Mouse (Mus musculus) adrenal gland, adult 2 months (tissue): ENCODE results near the gene Rab5if. TPM values are rescaled to one million over a fixed set of nuclear protein-coding genes. Genes with fewer than 3 reads are reported as not detected.
A peak's percentile ranks its signal among the peaks of the same experiment; 100 is the strongest.
"Not testable (repeated sequence)": the region's sequence is repeated elsewhere in the genome, so short reads cannot be mapped to it uniquely, and the experiment has no call there.

ENCODE experiments used
- DNase-seq: peaks from one replicate; pipeline ENCODE4 v3.0.0; 2021
- long read RNA-seq: library from polyadenylated mRNA; stranded (forward); transcript quantifications from one replicate; pipeline ENCODE4 v2.0.0, GENCODE M21; 2021
- polyA plus RNA-seq: library from polyadenylated mRNA; depleted of rRNA; stranded (reverse); fragments of >200 nt; gene quantifications from 2 replicates; pipeline ENCODE4 v1.2.3, GENCODE M21; 2012; rRNA removed
- total RNA-seq, 2 experiments: library from RNA; stranded (reverse); gene quantifications; 2 replicates each; pipeline ENCODE4 v1.2.3; 2021

Gene Rab5if
- 100 to 1,000 TPM; 285 to 311 TPM for total RNA-seq
- polyA plus RNA-seq: 324 and 358 TPM in 2 replicates
- long read RNA-seq, transcript Rab5if-201 (4 exons, 1,045 nt): major isoform, 192 of 205 reads
- long read RNA-seq, partial matches to known transcripts: 5 of 205 reads
- long read RNA-seq, other reads (novel, unspliced or antisense): 6 of 205 reads

DNA sequence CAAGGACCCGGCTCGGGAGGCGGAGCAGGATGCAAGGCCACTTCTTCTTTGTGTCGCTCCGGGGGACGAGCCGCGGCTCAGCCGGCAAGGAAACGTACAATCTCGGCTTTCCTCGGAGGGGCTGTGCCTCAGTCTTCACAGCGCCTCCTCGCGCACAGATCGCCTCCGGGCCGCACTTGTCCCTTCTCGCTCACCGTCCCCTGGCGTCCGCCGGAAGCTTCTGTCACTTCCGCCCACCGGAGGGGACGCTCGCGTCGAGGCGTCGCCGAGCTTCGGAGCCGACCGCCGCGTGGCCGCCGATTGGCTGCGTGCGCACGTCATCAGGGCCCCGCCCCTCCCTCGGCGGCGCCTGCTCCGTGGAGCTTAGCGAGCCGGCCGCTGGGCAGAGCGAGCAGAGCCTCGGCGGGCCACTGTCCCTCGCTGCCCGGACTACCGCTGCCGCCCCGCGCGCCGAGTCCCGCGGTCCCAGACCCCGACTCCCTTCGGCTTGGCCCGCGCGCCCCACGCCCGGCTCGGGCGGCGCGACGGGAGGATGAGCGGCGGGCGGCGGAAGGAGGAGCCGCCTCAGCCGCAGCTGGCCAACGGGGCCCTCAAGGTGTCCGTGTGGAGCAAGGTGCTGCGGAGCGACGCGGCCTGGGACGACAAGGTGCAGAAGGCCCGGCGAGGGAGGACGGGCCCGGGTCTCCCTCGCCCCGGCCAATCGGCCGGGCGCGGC lies at the start of gene Rab5if:
Gene Rab5if (plus strand): TSS at position 357 of the 715 bp plus-strand sequence.
- peak; percentile 99 for DNase-seq

DNA sequence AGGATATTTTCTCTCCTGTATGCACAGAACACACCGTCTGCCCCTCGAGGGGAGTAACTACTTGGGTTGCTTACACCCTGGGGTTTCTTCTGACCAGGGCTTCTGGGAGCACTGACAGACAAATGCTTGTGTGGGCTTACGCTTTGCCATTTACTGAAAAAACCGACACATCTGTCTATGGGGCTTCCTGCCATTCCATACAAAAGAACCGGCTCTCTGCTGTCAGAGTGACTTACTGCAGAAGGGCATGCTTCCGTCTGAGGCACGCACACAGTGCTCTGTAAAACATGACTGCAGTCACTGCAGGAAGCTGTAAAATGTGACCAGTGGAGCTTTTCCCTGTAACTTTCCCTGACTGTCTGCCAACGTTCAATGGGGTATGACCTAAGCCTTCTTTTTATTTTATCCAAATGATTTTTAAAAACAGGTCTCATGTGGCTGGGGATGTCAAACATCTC lies 48.6 kb upstream of the Rab5if start:
- DNase-seq: peak; percentile 10

DNA sequence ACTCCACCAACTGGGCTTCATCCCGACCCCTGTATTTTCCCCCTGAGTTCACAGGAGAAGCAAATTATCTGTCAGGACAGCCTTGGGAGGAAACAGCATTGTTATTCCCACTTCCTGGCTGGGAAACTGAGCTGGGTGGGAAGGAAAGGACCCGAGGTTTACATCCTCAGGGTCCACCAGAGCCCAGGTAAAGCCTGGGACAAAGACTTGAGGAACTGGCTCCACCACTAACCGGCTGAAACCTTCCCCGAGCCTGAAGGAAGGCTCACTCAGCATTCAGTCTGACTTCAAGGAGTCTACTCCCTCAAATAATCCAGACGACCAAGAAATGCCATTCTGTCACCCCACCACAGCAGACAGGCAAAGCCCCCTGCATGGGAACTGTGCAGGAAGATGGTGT lies 48.0 kb upstream of the Rab5if start:
- no peak for DNase-seq

DNA sequence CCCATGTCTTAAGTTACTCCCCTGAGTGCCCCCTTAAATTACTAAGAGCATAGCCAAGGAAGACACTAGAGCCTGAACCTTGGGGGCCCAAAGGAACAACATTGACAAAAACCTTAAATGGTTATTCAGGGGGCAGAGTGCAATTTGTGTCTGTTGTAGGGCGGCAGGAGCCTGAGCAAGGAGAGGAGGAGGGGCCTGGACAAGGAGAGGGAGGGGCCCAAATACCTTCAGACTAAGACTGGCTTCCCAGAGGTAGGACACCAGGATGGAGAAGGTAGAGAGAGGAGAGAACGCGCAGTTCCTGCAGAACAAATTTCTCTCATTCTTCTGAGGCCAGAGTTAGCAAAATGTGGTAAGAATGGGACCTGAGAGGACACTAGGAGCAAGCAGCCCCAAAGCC lies 47.5 kb upstream of the Rab5if start:
- no peak for DNase-seq

DNA sequence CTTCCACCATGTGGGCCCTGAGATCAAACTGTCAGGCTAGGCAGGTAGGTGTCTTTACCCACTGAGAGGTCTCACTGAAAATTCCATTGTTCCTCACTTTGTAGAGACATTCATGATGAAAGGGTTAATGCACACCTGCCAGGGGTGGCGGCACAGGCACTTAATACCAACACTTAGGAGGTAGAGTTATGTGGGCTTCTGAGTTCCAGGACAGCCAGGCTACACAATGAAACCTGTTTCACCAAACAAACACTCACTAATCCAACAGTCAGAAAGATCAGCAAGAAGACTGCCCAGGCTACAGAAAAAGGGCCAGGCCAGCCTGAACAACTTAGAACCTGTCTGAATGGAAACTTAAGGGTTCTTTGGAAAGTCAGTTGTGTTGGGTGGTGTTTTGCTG lies 46.8 kb upstream of the Rab5if start:
- no peak for DNase-seq

DNA sequence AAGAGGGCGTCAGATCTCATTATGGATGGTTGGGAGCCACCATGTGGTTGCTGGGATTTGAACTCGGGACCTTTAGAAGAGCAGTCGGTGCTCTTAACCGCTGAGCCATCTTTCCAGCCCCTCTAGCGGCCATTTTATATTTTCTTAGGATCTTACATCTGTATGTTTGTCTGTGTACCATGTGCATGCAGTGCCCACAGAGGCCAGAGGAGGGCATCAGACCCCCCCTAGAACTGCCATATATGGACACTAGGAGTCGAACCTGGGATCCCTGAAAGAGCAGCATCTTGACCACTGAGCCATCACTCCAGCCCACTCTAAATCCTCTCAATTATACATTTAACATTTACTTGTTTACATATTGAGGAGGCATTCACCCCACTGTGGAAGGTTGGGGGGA lies 37.8 kb upstream of the Rab5if start:
- not testable (repeated sequence) for DNase-seq

DNA sequence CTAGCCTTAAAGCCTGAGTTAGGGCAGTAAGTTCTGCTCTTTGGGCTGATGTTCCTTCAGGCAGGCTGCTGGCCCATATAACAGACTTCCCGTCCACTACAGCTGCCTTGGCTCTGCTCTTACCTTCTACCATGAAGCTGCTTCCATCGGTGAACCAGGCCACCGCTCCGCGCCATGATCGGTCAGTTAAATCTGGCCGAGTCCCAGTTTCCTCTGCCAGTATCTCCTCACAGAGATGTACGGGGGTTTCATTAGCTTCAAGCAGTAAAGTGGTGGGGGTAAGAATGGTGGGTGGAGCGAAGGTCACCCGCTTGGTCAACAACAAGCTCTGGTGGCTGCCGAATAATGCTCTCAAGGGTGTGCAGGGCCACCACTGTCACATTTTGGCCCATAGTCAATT lies 28.6 kb upstream of the Rab5if start:
- DNase-seq: no peak

DNA sequence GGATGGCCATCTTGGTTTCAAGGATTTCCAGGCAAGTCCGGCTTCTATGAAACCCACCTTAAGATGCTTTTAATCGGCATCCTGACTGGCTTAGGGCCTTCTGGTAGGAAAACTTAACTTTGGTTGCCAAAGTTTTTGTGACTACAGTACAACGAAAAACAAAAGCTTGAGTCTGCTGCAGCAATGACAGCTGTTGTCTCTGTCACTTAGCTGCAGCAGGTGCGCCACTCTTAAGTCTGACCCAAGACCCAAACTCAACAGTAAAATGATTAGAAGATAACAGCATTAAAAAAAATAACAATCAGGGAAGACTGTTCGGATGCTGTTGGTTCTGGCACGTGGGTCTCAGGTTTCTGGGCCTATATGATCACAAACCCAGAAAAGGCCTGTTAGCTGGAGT lies 24.1 kb upstream of the Rab5if start:
- no peak for DNase-seq

DNA sequence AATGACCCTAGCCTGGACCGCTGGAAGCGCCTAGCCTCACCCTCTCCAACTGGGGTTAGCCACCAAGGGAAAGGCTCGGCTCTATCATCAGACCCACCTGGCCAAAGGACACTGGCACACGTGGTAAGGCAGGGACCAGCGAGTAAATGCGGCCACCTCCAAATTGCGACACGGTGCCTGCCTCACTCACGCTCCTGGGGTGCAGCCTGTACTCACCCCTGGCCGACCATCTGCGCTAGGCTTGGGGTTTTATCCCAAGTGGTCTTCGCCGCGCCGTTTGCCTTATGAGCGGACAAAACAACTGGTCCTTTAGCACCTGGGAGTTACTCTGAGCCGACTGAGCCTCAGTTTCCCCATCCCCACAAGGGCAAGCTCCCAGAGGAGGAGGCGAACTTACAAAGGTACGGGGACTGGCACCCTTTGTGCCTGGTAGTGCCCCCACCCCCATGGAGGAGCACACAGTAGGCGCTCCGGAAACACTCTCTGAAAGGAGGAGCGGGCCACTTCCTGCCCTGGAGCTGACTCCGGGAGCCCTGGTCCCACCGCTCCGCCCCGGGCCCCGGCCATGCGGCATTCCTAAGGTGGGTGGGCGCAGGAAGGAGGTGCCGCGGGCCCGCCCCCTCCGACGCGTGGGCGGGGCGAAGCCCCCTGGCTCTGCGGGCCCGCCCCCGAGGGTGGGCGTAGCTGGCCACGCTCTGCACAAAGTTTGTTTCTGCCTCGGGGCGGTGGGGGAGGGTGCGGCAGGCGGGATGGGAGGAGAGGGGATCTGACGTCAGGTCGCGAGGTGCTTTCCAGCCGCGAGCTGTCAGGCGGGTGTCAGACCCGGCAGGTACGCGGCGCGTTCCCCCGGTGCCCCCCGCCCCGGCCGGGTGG lies 23.4 kb upstream of the Rab5if start, which contains the start of gene Tgif2:
Gene Tgif2 (plus strand): TSS at position 689 of the 873 bp plus-strand sequence.
- DNase-seq: peak; percentile 67

DNA sequence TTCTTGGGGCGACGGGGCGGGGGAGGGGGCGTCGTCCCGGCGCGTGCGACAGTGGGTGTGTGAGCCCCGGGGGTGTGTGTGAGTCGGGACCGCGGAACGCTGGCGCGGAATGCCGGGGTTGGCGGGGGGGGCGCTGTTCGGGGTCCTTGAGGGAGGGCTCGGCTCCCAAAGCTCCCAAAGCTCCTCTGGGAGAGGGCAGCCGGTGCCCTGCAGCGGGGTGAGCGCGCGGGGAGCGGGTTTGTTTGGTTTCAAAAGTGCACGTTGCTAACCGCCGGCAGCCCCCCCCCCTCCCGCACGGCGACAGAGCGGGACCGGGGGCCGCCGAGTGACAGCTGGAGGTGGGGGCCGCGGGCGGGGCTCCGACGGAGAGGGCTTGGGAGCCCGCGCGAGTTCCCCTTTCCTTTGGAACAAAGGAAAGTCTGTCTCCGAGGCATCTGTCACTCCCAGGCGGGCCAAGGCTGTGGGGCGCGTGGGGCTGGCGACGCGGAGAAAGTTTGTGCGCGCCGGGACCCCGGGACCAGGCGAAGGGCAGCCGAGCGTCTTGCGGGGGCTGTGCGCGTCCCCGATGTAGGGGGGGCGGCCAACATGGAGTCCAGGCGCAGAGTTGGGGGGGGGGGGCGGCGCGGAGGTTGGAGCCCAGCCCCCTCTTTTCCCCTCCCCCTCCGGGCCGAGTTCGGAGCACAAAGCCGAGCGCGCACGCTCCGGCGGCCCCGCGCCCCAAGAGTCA lies 22.5 kb upstream of the Rab5if start:
- DNase-seq: peak; percentile 50

DNA sequence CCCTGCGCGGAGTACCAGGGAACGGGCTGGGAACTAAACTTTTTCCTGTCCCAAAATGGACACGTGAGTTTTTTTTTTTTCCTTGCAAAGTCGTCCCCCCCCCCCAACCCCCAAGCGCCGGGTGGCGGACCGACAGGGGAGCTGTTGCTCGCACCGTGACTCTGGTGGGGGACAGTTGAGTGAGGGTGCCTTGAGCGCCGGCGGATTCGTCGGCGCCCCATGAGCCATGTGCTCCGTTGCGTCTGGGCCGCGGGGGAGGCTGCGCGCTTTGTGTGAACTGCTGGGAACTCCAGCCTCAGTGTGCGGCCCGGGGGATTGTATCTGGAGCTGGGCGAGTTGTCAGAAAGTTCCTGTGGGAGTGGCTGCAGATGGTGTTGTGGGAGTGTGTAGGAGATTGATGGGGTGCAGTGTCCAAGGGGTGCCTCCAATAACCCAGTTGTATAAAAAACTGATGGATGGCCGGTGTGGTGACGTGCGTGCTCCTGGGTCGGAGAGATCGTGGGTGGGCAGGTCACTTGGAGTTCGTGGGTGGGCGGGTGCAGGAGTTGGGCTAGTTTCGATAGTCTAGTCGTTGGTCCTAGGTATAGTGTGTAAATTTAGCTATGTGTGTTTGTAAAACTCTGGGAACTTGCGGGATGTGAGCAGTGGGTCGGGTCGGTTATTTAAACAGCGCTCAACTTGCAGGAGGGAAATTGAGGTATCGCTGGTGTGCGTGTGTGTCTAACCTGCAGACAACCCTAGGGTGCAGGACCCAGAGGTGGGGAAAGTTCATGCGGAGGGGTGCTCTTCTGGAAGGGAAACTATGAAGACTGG lies 21.7 kb upstream of the Rab5if start:
- peak; percentile 71 for DNase-seq

DNA sequence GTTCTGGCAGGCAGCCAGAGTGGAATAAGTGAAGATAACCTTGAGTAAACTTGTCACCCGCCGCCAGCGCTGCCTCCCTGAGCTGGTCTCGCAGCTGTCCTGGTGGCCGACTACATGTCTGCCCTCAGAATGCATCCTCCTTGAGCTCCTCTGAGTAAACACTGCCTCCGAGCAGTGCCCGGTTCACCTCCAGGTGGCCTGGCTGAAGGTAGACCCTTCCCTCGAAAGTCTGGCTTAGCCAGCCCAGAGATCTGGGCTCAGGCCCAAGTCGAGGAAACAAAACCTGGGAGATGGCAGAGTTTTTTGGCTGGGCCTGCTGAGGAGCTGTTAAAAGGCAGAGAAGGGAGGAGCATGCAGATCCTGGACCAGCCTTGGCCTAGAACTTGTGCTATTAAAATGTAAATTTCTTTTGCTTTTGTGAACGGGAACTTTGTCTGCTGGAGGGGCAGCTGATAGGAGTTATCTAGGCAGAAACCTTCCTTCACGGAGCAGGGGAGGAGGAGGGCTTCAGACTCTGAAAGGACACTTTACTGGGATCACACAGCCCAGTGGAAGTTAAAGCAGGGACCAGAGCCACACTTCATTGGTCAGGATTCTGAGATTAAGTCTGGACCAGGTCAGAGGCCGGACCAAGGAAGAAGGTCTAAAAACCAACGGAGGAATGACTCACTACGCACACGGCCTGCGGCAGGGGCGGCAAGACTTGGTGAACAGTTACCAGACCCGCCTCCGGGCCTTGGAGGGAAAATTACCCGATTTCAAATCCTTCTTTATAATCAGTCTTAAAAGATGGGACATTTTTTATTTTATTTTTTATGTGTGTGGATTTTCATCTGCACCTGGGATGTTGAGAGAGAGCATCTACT lies 20.9 kb upstream of the Rab5if start:
- peak; percentile 75 for DNase-seq

DNA sequence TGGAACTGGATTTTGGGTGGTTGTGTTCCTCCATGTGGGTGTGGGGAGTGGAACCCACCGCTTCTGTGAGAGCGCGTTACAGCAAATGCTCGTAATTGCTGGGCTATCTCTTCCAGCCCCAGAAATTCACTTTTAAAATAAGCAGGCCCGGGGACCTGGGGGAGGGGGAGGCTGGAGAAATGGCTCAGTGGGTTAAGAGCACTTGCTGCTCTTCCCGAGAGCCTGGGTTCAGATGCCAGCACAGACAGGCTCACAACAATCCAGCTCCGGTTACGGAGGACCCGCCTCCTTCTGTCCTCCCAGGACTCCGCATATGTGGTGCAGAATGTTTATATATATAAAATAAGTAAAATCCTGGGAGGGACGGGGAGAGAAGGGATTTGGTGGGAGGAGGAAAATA lies 20.2 kb upstream of the Rab5if start:
- DNase-seq: no peak

DNA sequence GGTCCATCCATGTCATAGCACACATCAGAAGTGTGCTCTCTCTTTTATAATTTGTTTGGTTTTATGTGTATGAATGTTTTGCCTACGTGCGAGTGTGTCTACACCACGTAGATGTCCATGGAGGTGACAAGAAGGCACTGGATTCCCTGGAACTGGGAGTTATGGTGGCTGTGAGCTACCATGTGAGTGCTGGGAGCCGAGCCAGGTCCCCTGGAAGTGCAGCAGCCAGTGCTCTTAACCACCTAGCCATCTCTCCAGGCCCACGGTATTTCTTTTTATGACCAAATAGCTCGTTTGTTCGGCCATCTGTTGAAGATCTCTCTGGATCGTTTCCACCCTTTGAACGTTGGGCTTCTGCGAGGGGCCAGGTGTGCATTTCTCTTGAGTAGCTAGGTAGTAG lies 19.6 kb upstream of the Rab5if start:
- no peak for DNase-seq

DNA sequence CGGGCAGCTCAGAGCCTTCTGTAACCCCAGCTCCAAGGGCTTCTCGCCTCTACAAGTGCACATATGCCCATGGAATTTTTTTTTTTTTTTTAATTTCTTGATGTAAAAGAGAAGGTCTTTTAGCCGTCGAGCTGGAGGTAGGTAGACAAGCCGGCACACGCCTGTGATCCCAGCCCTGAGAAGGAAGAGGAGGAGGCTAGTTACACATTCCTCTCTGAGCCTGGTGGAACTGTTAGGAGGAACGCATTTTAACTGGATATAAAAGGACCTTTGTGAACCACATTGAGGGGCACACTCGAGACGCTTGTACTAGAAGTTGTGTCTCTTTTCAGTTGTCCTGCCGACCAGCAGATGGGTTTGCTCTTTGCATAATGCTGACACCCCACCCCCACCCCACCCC lies 18.2 kb upstream of the Rab5if start:
- no peak for DNase-seq

DNA sequence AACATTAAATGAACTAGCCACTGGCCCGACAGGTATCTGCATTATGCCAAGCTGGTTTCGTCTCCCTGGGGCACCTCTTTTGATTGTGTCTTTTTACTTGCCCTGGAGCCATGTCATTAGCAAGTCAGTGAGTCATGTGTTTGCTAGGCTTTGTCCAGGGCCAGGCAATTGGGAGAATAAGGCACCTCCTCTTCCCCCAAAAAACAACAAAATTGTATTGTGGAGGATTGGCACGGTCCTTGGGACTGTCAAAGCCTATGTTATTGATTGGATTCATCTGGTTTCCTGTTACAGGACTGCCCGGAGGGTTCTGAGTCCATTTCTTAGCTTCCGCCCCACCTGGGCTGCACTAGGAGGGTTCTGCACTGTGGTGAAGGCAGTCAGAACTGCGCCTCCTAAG lies 15.3 kb upstream of the Rab5if start:
- DNase-seq: no peak

DNA sequence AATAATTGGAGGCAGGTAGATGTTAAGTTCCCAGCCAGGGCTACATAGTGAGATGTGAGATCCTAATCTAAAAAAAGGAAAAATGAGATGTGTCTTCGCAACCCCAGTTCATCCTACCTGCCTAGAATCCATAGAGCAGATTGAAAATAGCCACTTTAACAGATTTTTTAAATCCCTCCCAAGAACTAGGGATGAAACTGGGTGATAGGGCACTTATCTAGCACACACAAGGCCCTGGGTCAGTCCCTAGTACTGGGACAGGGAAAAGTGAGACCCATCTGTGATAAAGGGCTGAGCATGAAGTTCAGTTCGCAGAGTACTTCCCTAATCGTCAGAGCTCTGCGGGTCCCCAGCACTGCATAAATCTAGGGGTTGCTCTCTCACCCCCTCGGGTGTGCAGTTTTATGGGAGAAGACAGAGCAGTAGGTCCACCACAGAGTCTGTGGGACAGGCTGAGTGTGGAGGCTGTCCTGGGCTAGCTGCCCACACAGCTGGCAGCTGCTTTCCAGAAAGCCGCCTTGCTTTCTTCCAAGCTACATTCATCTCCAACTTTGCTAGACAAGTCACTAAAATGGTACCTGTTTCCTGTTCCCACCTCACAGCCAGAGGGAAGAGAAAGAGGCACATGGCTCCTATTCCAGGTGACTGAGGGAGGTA lies 14.3 kb upstream of the Rab5if start:
- DNase-seq: no peak

DNA sequence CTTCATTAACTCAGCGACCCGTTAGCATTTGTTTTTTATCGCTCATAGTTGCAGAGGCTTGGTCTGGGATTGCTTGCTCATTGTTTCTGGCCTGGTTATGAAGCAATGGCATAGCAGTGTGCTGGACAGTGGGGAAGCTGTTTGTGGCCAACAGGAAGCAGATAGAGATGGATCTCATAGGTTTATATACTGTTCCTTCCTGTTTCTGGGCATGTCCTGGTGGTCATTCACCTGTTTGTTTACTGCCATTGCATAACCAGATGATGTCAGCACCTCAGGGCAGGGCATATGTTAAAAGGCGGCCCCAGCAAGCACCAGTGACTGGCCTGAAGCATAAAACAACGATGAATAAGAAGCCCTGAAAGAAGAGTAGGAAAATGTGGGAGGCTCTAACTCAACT lies 12.4 kb upstream of the Rab5if start:
- no peak for DNase-seq

DNA sequence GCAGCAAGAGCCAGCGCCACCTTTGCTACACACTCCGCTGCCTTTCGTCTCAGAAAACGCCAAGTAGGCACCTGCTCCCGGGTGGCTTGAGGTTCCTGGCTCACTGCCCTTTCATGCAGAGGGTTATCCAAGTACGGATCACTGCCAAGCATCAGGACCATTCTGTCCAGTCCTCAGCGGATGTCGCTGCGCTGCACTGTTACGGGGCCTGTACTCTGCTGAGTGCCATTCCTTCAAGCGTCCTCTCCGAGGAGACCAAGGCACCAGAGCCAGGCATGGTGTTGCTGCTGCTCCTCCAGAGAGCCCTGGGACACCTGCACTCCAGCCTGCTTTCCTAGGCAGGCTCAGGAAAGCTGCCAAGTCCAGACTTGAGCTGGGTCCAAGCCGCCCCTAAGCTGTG lies 9.3 kb upstream of the Rab5if start:
- not testable (repeated sequence) for DNase-seq
